Mouse (Mus musculus) hindbrain, embryonic 15.5 days (tissue): ENCODE measurements at regions not wholly inside any gene's neighbourhood (a gene's known extent, or its start where the extent isn't known, plus 50 kb on each side); places are given as distances from the start of the nearest gene placed in this dataset.

Experiments used
- ATAC-seq: fragments of 200-750 bp; cut with Nextera tagmentation; 2 replicates; pipeline ENCODE4 v1.8.0; 2017; ENCODE audit warnings: low read depth, moderate number of reproducible peaks, moderate TSS enrichment; ENCODE audit not compliant: low FRiP score
- H3K27ac ChIP-seq: fragments of 300-500 bp; sonication (generic); replicated peaks from 2 replicates; pipeline ENCODE4 v1.5.1; 2015; ENCODE audit warnings: mild to moderate bottlenecking, inconsistent platforms
- H3K27me3 ChIP-seq: fragments of 300-500 bp; sonication (generic); 2 replicates; pipeline ENCODE4 v1.6.1; 2015; ENCODE audit warnings: control low read depth, inconsistent platforms
- H3K36me3 ChIP-seq: fragments of 300-500 bp; sonication (generic); 2 replicates; pipeline ENCODE4 v1.6.1; 2015; ENCODE audit warnings: control low read depth, inconsistent platforms
- H3K4me1 ChIP-seq: fragments of 300-500 bp; sonication (generic); replicated peaks from 2 replicates; pipeline ENCODE4 v1.6.1; 2015; ENCODE audit warnings: control low read depth, inconsistent platforms
- H3K4me2 ChIP-seq: fragments of 300-500 bp; sonication (generic); 2 replicates; pipeline ENCODE4 v1.6.1; 2015; ENCODE audit warnings: moderate library complexity, mild to moderate bottlenecking, inconsistent platforms
- H3K4me3 ChIP-seq: fragments of 300-500 bp; sonication (generic); 2 replicates; pipeline ENCODE4 v1.5.1; 2015; ENCODE audit warnings: mild to moderate bottlenecking, inconsistent platforms
- H3K9ac ChIP-seq: fragments of 300-500 bp; sonication (generic); 2 replicates; pipeline ENCODE4 v1.6.1; 2015; ENCODE audit warnings: inconsistent platforms
- H3K9me3 ChIP-seq: fragments of 300-500 bp; sonication (generic); 2 replicates; pipeline ENCODE4 v1.6.1; 2016; ENCODE audit warnings: control low read depth, inconsistent platforms
- WGBS: fragments of 180-500 bp; shearing (Covaris S2); methylation state at CpG from one replicate; pipeline ENCODE4 v1.1.7; 2015; 5-methylcytosine and 5-hydroxymethylcytosine counted together

GRCm38 (mm10) chr10:72393279-72394041 lies 261.2 kb upstream of the Zwint start:
- Histone ChIP-seq H3K27ac (no peak overlapping the region), H3K4me2 (no peak overlapping the region), H3K27me3 (no peaks in the 10 kb centered on the region), H3K4me1 (no peaks in the 10 kb centered on the region), H3K9ac (no peak overlapping the region), H3K4me3 (no peak overlapping the region), H3K36me3 (no peaks in the 10 kb centered on the region), H3K9me3 (no peaks in the 10 kb centered on the region)
- no peak for ATAC-seq
- 80% methylated on average over 12 of the region's 12 CpGs for WGBS

GRCm38 (mm10) chr10:72394367-72394766 lies 260.3 kb upstream of the Zwint start:
- H3K27me3 ChIP-seq = no peaks in the 10 kb centered on the region
- no peak overlapping the region for H3K27ac ChIP-seq
- H3K4me1 ChIP-seq = no peaks in the 10 kb centered on the region
- 96% methylated on average over 1 of the region's 1 CpGs for WGBS
- no peaks in the 10 kb centered on the region for H3K36me3 ChIP-seq
- no peaks in the 10 kb centered on the region for H3K9me3 ChIP-seq
- H3K4me3 ChIP-seq = no peak overlapping the region
- no peak overlapping the region for H3K4me2 ChIP-seq
- ATAC-seq = no peak
- no peak overlapping the region for H3K9ac ChIP-seq

- Histone ChIP-seq H3K4me2 (no peak overlapping the region), H3K9ac (no peak overlapping the region), H3K9me3 (no peaks in the 10 kb centered on the region), H3K36me3 (no peaks in the 10 kb centered on the region), H3K4me3 (no peak overlapping the region), H3K27me3 (no peaks in the 10 kb centered on the region), H3K27ac (no peak overlapping the region), H3K4me1 (no peaks in the 10 kb centered on the region)
- WGBS = 69% methylated on average over 4 of the region's 4 CpGs
- ATAC-seq = no peak
These were observed 251.4 kb upstream of the Zwint start for GRCm38 (mm10) chr10:72403290-72403689.

- no peaks in the 10 kb centered on the region for H3K9me3 ChIP-seq
- no peaks in the 10 kb centered on the region for H3K36me3 ChIP-seq
- no peak overlapping the region for H3K9ac ChIP-seq
- H3K27me3 ChIP-seq = no peaks in the 10 kb centered on the region
- no peaks in the 10 kb centered on the region for H3K4me1 ChIP-seq
- no peak overlapping the region for H3K4me2 ChIP-seq
- ATAC-seq = no peak
- 66% methylated on average over 3 of the region's 3 CpGs for WGBS
- no peak overlapping the region for H3K27ac ChIP-seq
- no peak overlapping the region for H3K4me3 ChIP-seq
These were observed 244.3 kb upstream of the Zwint start for GRCm38 (mm10) chr10:72410305-72410704.

GRCm38 (mm10) chr10:72411670-72412069 lies 243.0 kb upstream of the Zwint start:
- Histone ChIP-seq H3K27me3 (no peaks in the 10 kb centered on the region), H3K9me3 (no peaks in the 10 kb centered on the region), H3K4me2 (no peak overlapping the region), H3K9ac (no peak overlapping the region), H3K36me3 (no peaks in the 10 kb centered on the region), H3K27ac (no peak overlapping the region), H3K4me1 (no peaks in the 10 kb centered on the region), H3K4me3 (no peak overlapping the region)
- ATAC-seq = no peak
- 80% methylated on average over 6 of the region's 6 CpGs for WGBS

- H3K4me3 ChIP-seq = no peak overlapping the region
- no peak overlapping the region for H3K4me2 ChIP-seq
- H3K9me3 ChIP-seq = no peaks in the 10 kb centered on the region
- H3K9ac ChIP-seq = no peak overlapping the region
- H3K4me1 ChIP-seq = no peaks in the 10 kb centered on the region
- H3K27me3 ChIP-seq = no peaks in the 10 kb centered on the region
- no peaks in the 10 kb centered on the region for H3K36me3 ChIP-seq
- H3K27ac ChIP-seq = no peak overlapping the region
- WGBS = 97% methylated on average over 4 of the region's 4 CpGs
- no peak for ATAC-seq
These were observed 200.0 kb upstream of the Zwint start for GRCm38 (mm10) chr10:72454629-72455028.

GRCm38 (mm10) chr10:72484315-72484714 lies 170.3 kb upstream of the Zwint start:
- no peak overlapping the region for H3K4me3 ChIP-seq
- no peak overlapping the region for H3K9ac ChIP-seq
- no peaks in the 10 kb centered on the region for H3K4me1 ChIP-seq
- no peak overlapping the region for H3K27ac ChIP-seq
- no peak overlapping the region for H3K4me2 ChIP-seq
- WGBS = 65% methylated on average over 3 of the region's 3 CpGs
- H3K36me3 ChIP-seq = no peaks in the 10 kb centered on the region
- no peak for ATAC-seq
- no peaks in the 10 kb centered on the region for H3K27me3 ChIP-seq
- H3K9me3 ChIP-seq = no peaks in the 10 kb centered on the region

GRCm38 (mm10) chr10:72532431-72532830 lies 122.2 kb upstream of the Zwint start:
- Histone ChIP-seq H3K27ac (no peak overlapping the region), H3K9me3 (no peaks in the 10 kb centered on the region), H3K4me3 (no peak overlapping the region), H3K27me3 (no peaks in the 10 kb centered on the region), H3K9ac (no peak overlapping the region), H3K4me1 (no peaks in the 10 kb centered on the region), H3K36me3 (no peaks in the 10 kb centered on the region), H3K4me2 (no peak overlapping the region)
- no peak for ATAC-seq
- 61% methylated on average over 3 of the region's 3 CpGs for WGBS

- H3K27ac ChIP-seq = no peak overlapping the region
- no peaks in the 10 kb centered on the region for H3K36me3 ChIP-seq
- WGBS = 74% methylated on average over 3 of the region's 3 CpGs
- H3K4me2 ChIP-seq = no peak overlapping the region
- no peaks in the 10 kb centered on the region for H3K27me3 ChIP-seq
- no peaks in the 10 kb centered on the region for H3K4me1 ChIP-seq
- H3K9me3 ChIP-seq = no peaks in the 10 kb centered on the region
- ATAC-seq = no peak
- no peak overlapping the region for H3K9ac ChIP-seq
- no peak overlapping the region for H3K4me3 ChIP-seq
These were observed 121.2 kb upstream of the Zwint start for GRCm38 (mm10) chr10:72533427-72533826.

GRCm38 (mm10) chr10:72533859-72534258 lies 120.8 kb upstream of the Zwint start:
- ATAC-seq = no peak

GRCm38 (mm10) chr10:72549564-72549963 lies 105.1 kb upstream of the Zwint start:
- no peaks in the 10 kb centered on the region for H3K36me3 ChIP-seq
- no peaks in the 10 kb centered on the region for H3K27me3 ChIP-seq
- no peak overlapping the region for H3K4me2 ChIP-seq
- no peak overlapping the region for H3K4me3 ChIP-seq
- 0 out of 2 replicates have a peak, but pooled peaks have one; percentile 34 for ATAC-seq
- no peaks in the 10 kb centered on the region for H3K4me1 ChIP-seq
- 76% methylated on average over 1 of the region's 1 CpGs for WGBS
- H3K9ac ChIP-seq = no peak overlapping the region
- no peaks in the 10 kb centered on the region for H3K9me3 ChIP-seq
- H3K27ac ChIP-seq = no peak overlapping the region

More at GRCm38 (mm10) chr10:72533859-72534258, 120.8 kb upstream of the Zwint start:
- Histone ChIP-seq H3K27ac (no peak overlapping the region), H3K4me1 (no peaks in the 10 kb centered on the region), H3K4me3 (no peak overlapping the region), H3K4me2 (no peak overlapping the region), H3K9me3 (no peaks in the 10 kb centered on the region), H3K9ac (no peak overlapping the region), H3K27me3 (no peaks in the 10 kb centered on the region), H3K36me3 (no peaks in the 10 kb centered on the region)
- WGBS = 76% methylated on average over 4 of the region's 4 CpGs

- 86% methylated on average over 7 of the region's 7 CpGs for WGBS
- H3K4me3 ChIP-seq = no peak overlapping the region
- no peaks in the 10 kb centered on the region for H3K27me3 ChIP-seq
- H3K36me3 ChIP-seq = no peaks in the 10 kb centered on the region
- no peak overlapping the region for H3K4me2 ChIP-seq
- no peaks in the 10 kb centered on the region for H3K4me1 ChIP-seq
- no peak overlapping the region for H3K27ac ChIP-seq
- no peak overlapping the region for H3K9ac ChIP-seq
- no peaks in the 10 kb centered on the region for H3K9me3 ChIP-seq
- ATAC-seq = no peak
These were observed 103.1 kb upstream of the Zwint start for GRCm38 (mm10) chr10:72551561-72551960.
